Mouse (Mus musculus) heart, adult 2 months (tissue): ENCODE results near the gene Gpc5.

ENCODE experiments used
- CTCF ChIP-seq: fragments of 200-600 bp; IDR thresholded peaks from 2 replicates; pipeline ENCODE4 v1.8.1; 2022; ENCODE audit warnings: antibody characterized with exemption, mild to moderate bottlenecking, moderate library complexity
- EP300 ChIP-seq: fragments of 200-500 bp; IDR thresholded peaks from 2 replicates; pipeline ENCODE4 v1.6.1; 2011; ENCODE audit warnings: low read depth, low read length, control low read depth; ENCODE audit not compliant: insufficient read depth
- POLR2A ChIP-seq: fragments of 200-500 bp; IDR thresholded peaks from 2 replicates; pipeline ENCODE4 v1.6.1; 2011; ENCODE audit warnings: mild to moderate bottlenecking, low read depth, low read length, control low read depth; ENCODE audit not compliant: insufficient read depth

DNA sequence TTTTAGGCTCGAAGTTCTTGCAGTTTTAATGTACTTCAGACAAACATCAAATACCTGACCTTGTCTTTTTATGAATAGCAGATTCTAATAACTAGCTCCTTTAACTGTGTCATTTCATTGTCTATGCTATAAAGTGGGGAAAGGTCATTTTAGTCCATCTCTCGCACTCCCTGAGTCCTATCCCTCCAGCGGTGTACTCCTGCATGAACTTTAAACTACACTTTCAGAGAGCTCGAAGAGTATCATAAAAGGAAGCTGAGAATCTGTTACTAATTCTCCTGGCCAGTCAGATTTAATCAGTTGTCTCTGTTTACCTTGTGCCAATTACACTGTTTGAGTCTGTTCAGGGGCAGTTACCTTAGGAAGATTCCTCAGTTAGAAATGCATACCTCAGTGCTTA lies 144.4 kb downstream of the Gpc5 start:
- TF ChIP-seq EP300 (no peak), CTCF (no peak), POLR2A (no peak)
